Mouse (Mus musculus) A20 (cell line): ENCODE results near the gene Fbxo31.

Experiments
- DNase-seq: peaks from one replicate; pipeline ENCODE4 v3.0.0-alpha.2; 2011; ENCODE audit warnings: low read depth, low spot score

Gene Fbxo31

GRCm38 (mm10) chr8:121589205-121589726, 10.7 kb upstream of the Fbxo31 start:
- DNase-seq: no peak

- no peak for DNase-seq
These were observed 10.1 kb upstream of the Fbxo31 start for GRCm38 (mm10) chr8:121588750-121589149.

GRCm38 (mm10) chr8:121585159-121585825, 6.7 kb upstream of the Fbxo31 start:
- DNase-seq: peak; percentile 100

GRCm38 (mm10) chr8:121584730-121585129, 6.1 kb upstream of the Fbxo31 start:
- DNase-seq: peak; percentile 50

GRCm38 (mm10) chr8:121583653-121584052, 5.0 kb upstream of the Fbxo31 start:
- DNase-seq: no peak

- peak; percentile 91 for DNase-seq
These were observed 1.9 kb upstream of the Fbxo31 start for GRCm38 (mm10) chr8:121580465-121580864.

GRCm38 (mm10) chr8:121577751-121578675, 593 bp downstream of the Fbxo31 start:
- DNase-seq: peak; percentile 55

- no peak for DNase-seq
These were observed 2.9 kb downstream of the Fbxo31 start for GRCm38 (mm10) chr8:121575661-121576060.

GRCm38 (mm10) chr8:121573275-121573674, 5.3 kb downstream of the Fbxo31 start:
- no peak for DNase-seq

- no peak for DNase-seq
These were observed 6.5 kb downstream of the Fbxo31 start for GRCm38 (mm10) chr8:121572121-121572520.

GRCm38 (mm10) chr8:121570801-121571200, 7.8 kb downstream of the Fbxo31 start:
- no peak for DNase-seq

GRCm38 (mm10) chr8:121570335-121570734, 8.3 kb downstream of the Fbxo31 start:
- DNase-seq: no peak

- DNase-seq: no peak
These were observed 10.3 kb downstream of the Fbxo31 start for GRCm38 (mm10) chr8:121568321-121568720.

GRCm38 (mm10) chr8:121563701-121564100, 14.9 kb downstream of the Fbxo31 start:
- DNase-seq: no peak

- DNase-seq: no peak
These were observed 15.7 kb downstream of the Fbxo31 start for GRCm38 (mm10) chr8:121562941-121563351.

GRCm38 (mm10) chr8:121561636-121562345, 16.8 kb downstream of the Fbxo31 start:
- no peak for DNase-seq

- no peak for DNase-seq
These were observed 18.0 kb downstream of the Fbxo31 start for GRCm38 (mm10) chr8:121560432-121561100.

GRCm38 (mm10) chr8:121559801-121560200, 18.8 kb downstream of the Fbxo31 start:
- no peak for DNase-seq

- DNase-seq: no peak
These were observed 20.1 kb downstream of the Fbxo31 start for GRCm38 (mm10) chr8:121558538-121558937.

GRCm38 (mm10) chr8:121557746-121558145, 20.9 kb downstream of the Fbxo31 start:
- DNase-seq: no peak

- DNase-seq: no peak
These were observed 24.7 kb downstream of the Fbxo31 start for GRCm38 (mm10) chr8:121553831-121554475.
